Mouse (Mus musculus): ENCODE results near the gene Olfr514. TPM values are rescaled to one million over a fixed set of nuclear protein-coding genes. Genes with fewer than 3 reads are reported as not detected.
"Not testable (repeated sequence)": the region's sequence is repeated elsewhere in the genome, so short reads cannot be mapped to it uniquely, and the experiment has no call there.

The Olfr514 gene
- total RNA-seq (2021), result not detected
- long read RNA-seq, experiment 1, result 0 reads
- long read RNA-seq, experiment 2, result 0 reads

DNA sequence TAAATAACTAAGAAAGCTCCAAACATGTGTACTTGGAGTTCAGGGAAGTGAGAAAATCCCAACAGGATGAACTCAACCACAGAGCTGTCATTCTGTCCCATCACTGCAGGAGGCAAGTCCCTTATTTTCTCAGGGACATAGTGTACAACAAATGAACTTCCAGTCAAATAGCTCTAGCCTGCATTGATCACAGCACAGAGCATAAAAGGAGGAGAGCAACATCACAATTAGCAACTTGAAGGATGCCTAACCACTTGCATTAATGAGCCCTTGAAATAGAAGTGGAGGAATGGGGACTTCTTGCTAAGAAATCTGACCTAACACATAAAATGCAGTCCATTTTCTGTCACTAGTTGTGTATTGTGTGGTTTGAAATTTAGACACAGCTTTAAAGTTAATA lies at the start of gene Olfr514:
Gene Olfr514 (minus strand): TSS at position 101 of the 400 bp plus-strand sequence.
- intact Hi-C loops (cut with DNase I), result no loop called here
- TF ChIP-seq CTCF (IDR thresholded peaks at IDR 0.05), result no peak
- DNase-seq (ENCODE audit: extremely low spot score in 1 of 2, low spot score in 2 of 2), result no peak
- H3K4me3 ChIP-seq, result no peak within 1 kb of the TSS
- no peak within 1 kb of the TSS for H3K27ac ChIP-seq

DNA sequence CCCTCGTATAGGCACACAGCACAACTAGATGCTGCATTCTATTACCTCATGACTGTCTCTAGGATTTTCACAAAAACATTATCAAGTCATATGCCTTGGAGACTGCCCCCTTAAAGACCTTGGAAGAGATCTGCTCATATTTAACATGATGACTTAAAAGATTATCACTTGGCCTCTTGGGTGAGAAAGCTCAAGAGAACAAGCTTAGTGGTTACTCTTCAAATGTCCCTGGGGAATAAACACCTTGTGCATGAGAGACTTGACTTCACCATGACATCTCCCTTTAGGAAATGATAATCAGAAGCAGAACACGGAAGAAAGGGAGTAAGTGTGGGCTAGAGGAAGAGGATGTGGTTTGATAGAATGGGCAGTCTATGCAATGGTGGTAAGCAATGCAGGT lies 46.5 kb upstream of the Olfr514 start, which contains the start of gene Olfr517:
Gene Olfr517 (minus strand): TSS at position 101 of the 400 bp plus-strand sequence.
- no peak for DNase-seq (ENCODE audit: extremely low spot score in 1 of 2, low spot score in 2 of 2)
- TF ChIP-seq CTCF (IDR thresholded peaks at IDR 0.05), result no peak
- intact Hi-C loops (cut with DNase I), result no loop called here
- no peak within 1 kb of the TSS for H3K4me3 ChIP-seq
- no peak within 1 kb of the TSS for H3K27ac ChIP-seq

DNA sequence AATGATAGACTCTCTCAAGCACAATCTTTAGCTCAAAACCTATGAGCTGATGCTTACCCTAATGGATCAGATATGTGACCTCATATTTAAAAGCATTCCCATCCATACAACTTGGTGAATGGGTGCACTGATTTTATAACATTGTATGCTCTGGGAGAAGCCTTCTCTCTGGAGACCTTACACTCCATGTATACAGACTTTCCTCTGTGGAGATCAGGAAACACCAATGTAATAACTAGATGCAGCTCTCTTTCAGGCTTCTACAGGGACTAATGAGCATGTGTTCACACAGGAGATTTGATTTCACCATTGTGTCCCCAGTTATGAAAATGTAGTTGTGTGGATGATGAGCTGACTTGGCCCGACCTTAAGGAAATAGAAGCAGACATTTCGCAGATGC lies 24.6 kb upstream of the Olfr514 start, which contains the start of gene Olfr516:
Gene Olfr516 (minus strand): TSS at position 101 of the 400 bp plus-strand sequence.
- DNase-seq (ENCODE audit: extremely low spot score in 1 of 2, low spot score in 2 of 2), result no peak
- no peak for TF ChIP-seq CTCF (IDR thresholded peaks at IDR 0.05)
- Histone ChIP-seq H3K4me3 (no peak within 1 kb of the TSS), H3K27ac (no peak within 1 kb of the TSS)
- intact Hi-C loops (cut with DNase I), result no loop called here

DNA sequence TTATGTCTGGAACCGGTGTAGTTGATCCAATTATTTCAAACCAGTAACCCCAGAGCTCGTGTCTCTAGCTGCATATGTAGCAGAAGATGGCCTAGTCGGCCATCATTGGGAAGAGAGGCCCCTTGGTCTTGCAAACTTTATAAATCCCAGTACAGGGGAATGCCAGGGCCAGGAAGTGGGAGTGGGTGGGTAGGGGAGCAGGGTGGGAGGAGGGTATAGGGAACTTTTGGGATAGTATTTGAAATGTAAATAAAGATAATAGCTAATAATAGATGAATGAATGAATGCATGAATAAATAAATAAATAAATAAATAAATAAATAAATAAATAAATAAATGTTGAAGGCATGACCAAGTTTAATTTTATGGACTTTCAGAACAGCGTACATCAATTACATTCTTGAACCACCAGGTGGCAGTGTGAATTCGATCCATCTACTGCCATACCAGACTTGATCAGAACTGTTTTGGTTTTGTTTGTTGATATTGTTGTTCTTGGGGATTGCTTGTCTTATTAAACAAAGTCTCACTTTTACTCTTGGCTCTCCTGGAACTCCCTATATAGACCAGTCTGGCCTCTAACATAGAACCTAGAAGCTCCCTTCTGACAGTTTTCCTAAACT lies 11.1 kb downstream of the Olfr514 start:
- intact Hi-C loops (cut with DNase I), result loop anchor here (1.0 kb wide), 2 partner anchors 120 to 214 kb away; partner anchors contain the start of gene Eif3f
- H3K4me3 ChIP-seq, H3K27ac ChIP-seq: not testable (repeated sequence)
- peak; percentile 75 for TF ChIP-seq CTCF (IDR thresholded peaks at IDR 0.05)
- peak in 1 of 2 experiments; percentile 8 for DNase-seq (ENCODE audit: extremely low spot score in 1 of 2, low spot score in 2 of 2)

DNA sequence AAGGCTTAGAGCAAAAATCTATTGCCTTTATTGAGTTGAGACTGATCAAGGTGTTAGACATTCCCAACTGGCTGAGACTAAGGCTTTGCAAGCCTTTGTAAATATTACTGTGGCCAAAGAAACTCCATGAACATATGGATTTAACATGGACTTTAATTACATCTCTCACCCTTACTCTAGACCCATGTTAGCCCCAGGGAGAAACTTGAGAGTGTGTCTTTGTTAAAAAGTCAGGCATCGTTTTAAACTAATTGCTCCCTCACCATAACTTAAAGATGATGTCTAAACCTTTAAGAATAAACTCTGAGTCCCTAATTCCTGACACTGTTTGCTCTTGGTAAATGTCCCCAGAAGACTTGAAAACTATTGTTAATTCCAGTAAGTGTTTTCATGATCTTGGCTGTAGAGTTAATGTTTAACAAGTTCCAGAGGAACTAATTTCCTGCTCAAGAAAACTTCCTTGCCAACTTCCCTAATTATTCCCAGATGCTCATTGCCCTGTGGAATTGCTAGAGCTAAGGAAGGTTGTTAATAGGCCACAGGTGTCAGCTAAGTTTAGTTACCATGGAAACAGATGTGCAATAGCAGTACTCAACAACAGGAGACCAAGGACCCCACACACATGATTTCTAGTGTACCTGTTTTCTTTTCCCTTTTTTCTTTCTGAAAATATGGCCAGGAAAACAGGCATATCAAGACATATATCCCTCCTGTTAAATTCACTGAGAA lies 28.4 kb downstream of the Olfr514 start:
- no peak for DNase-seq (ENCODE audit: extremely low spot score in 1 of 2, low spot score in 2 of 2)
- no peak for TF ChIP-seq CTCF (IDR thresholded peaks at IDR 0.05)
- H3K27ac ChIP-seq, result no peak overlapping the region
- no peak overlapping the region for H3K4me3 ChIP-seq
- intact Hi-C loops (cut with DNase I), result no loop called here

Other genes starting within 250 kb of the Olfr514 start
- not detected for gene Olfr506, start 215.2 kb downstream of the Olfr514 start, total RNA-seq (2021)
- not detected for gene Olfr507, start 204.2 kb downstream of the Olfr514 start, total RNA-seq (2021)
- gene Olfr508, start 196.0 kb downstream of the Olfr514 start, total RNA-seq (2021), result not detected
- not detected for gene Olfr509, start 174.1 kb downstream of the Olfr514 start, total RNA-seq (2021)
- not detected for gene Olfr510, start 159.6 kb downstream of the Olfr514 start, total RNA-seq (2021)
- not detected for gene Olfr512, start 112.7 kb downstream of the Olfr514 start, total RNA-seq (2021)
- gene Olfr513, start 75.0 kb downstream of the Olfr514 start, total RNA-seq (2021), result not detected
- gene Olfr516, start 24.5 kb upstream of the Olfr514 start, total RNA-seq (2021), result not detected
- not detected for gene Olfr517, start 46.4 kb upstream of the Olfr514 start, total RNA-seq (2021)
- not detected for gene Olfr518, start 59.0 kb upstream of the Olfr514 start, total RNA-seq (2021)
- not detected for gene Olfr519, start 68.4 kb upstream of the Olfr514 start, total RNA-seq (2021)
- gene Nlrp10, start 104.2 kb upstream of the Olfr514 start, total RNA-seq (2021), result under 1 TPM; 0.40 to 0.48 TPM
- gene Eif3f, start 108.4 kb upstream of the Olfr514 start, total RNA-seq (2021), result 10 to 100 TPM; 95.6 to 96.2 TPM
- gene Tub, start 124.3 kb upstream of the Olfr514 start, total RNA-seq (2021), result 100 to 1,000 TPM; 140 to 148 TPM